Mouse (Mus musculus): ENCODE data around the gene Fgf8.

Fgf8 gene

GRCm38 (mm10) chr19:45725677-45726277 is 16.9 kb downstream of the Fgf8 start:
- DNase-seq (ENCODE audit: low spot score) = no peak

GRCm38 (mm10) chr19:45722188-45722587 is 20.5 kb downstream of the Fgf8 start:
- no peak for DNase-seq (ENCODE audit: low spot score)

GRCm38 (mm10) chr19:45718286-45718685 is 24.4 kb downstream of the Fgf8 start:
- no peak for DNase-seq (ENCODE audit: low spot score)

DNA sequence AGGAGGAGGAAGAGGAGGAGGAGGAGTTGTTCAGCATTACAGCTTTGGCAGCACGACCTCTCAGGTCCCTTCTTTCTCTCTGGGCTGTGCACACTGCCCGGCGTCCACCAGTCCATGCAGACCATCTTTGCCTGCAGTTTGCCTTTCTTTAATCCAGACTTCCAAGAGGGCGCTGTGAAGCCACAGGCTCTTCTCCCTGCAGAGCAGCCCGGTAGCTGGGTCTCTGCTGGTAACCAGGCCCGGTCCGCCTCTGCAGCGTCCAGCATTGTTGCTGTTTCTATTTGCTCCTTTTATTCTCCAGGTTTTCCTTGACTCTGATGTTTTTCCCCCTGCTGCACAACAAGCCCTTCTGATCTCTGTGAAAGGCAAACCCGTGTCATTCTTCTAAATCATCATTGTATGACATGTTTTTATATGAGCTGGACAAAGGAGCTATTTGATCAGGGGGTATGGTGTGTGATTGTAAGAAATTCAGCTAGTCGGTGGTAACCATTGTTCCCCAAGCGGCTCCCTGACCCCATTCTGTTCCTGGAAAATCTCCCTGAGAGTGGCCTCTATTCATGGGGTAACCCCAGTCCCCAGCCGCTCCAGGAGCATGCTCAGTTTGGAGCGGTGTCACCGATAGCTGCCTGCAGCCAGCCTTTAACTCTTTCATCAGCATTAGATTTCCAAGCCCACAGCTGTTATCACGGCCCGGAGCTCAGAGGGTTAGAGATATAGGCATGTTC is 25.1 kb downstream of the Fgf8 start:
- DNase-seq (ENCODE audit: low spot score) = peak; percentile 81

DNA sequence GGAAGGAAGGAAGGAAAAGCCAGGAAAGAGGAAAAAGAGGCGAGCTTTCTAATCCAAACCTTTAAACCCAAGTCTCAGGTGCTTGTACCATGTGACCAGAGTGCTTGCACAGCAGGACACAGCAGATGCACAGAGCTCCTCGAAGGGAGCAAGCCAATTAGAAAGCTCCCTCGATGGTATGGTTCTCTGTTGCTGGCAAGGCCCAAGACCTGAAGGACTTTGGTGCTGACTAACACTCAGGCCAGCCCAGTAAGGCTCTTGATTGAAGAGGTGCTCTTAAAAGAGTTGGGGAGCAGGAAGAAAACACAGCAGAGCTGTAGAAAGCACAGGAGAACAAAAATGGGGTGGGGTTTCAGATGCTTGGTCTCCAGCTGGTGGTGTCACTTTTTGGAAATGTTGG is 34.0 kb downstream of the Fgf8 start:
- DNase-seq (ENCODE audit: low spot score) = no peak

DNA sequence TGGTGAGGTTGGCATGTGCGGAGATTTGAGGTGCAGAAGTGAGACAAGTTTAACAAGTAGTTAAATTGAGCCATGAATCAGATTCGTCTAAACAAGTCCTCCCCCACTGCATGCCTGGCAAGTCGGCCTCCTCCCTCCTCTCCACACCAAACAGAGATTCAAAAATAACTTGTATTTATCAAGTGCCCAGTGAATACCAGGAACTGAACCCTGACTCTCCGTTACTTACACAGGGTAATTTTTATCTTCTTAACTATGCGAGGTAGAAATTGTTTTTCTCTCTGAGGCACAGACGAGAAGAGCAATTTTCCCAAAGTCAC is 46.5 kb downstream of the Fgf8 start:
- DNase-seq (ENCODE audit: low spot score) = no peak

- DNase-seq (ENCODE audit: low spot score) = no peak
Measured at GRCm38 (mm10) chr19:45695496-45696280, 47.0 kb downstream of the Fgf8 start.

DNA sequence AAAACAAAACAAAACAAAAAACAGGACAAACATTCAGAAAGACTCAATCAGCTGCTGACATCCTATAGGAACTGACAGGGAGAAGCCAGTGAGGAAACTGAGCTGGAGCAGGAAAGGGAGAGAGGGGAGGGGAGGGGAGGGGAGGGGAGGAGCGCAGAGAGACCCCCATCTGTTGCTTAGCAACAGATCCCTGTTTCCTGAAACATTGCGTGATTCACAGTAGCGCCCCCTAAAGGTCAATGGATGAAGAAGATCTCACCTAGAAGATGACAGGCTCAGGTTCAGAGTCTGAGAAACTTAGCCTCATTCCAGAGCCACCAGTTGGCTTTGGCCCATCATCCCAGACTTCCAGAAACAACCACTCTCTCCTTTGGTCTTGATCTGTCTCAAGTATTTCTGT is 48.7 kb downstream of the Fgf8 start:
- DNase-seq (ENCODE audit: low spot score) = peak; percentile 50

- DNase-seq (ENCODE audit: low spot score) = no peak
Measured at GRCm38 (mm10) chr19:45692211-45692610, 50.5 kb downstream of the Fgf8 start.

- no peak for DNase-seq (ENCODE audit: low spot score)
Measured at GRCm38 (mm10) chr19:45691001-45691535, 51.6 kb downstream of the Fgf8 start.

- no peak for DNase-seq (ENCODE audit: low spot score)
Measured at GRCm38 (mm10) chr19:45687001-45687400, 55.7 kb downstream of the Fgf8 start.

Measured in retina, embryonic 14.5 days (tissue).